Mouse (Mus musculus): ENCODE results near the gene Iqcb1. TPM values are rescaled to one million over a fixed set of nuclear protein-coding genes. Genes with fewer than 3 reads are reported as not detected.

The Iqcb1 gene
- polyA plus RNA-seq, 1 experiment from 2014 or later, result 7.4 TPM

DNA sequence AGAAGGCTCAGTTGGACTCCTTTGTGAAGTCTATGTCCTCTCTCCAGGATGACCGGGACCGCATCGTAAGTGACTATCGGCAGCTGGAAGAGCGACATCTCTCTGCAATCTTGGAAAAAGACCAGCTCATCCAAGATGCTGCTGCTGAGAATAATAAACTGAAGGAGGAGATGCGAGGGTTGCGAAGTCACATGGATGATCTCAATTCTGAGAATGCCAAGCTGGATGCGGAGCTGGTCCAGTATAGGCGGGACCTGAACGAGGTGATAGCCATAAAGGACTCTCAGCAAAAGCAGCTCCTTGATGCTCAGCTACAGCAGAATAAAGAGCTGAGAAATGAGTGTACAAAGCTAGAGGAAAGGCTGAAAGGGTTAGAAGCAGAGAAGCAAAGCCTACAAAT lies 90.3 kb downstream of the Iqcb1 start:
- Histone ChIP-seq H3K4me1 (ENCODE audit: control insufficient read depth, low read depth, low read length) (no peaks in the 10 kb centered on the region), H3K9me3 (replicated peaks; ENCODE audit: control insufficient read depth, low read length) (no peaks in the 10 kb centered on the region), H3K36me3 (ENCODE audit: control insufficient read depth, insufficient read depth) (no peaks in the 10 kb centered on the region; the same call in 1 of the 2 replicates), H3K4me2 (ENCODE audit: low read depth, low read length) (no peak overlapping the region), H3K27me3 (ENCODE audit: control insufficient read depth, insufficient read depth, low read depth, low read length) (no peaks in the 10 kb centered on the region), H3K4me3 (ENCODE audit: low read depth, low read length) (no peak overlapping the region), H3K27ac (ENCODE audit: low read length) (no peak overlapping the region), H3K9ac (ENCODE audit: low read depth, low read length) (no peak overlapping the region)
- ATAC-seq (ENCODE audit: low read depth), result no peak
- 94% methylated on average over 10 of the region's 10 CpGs for WGBS (ENCODE audit: insufficient replicate concordance)

DNA sequence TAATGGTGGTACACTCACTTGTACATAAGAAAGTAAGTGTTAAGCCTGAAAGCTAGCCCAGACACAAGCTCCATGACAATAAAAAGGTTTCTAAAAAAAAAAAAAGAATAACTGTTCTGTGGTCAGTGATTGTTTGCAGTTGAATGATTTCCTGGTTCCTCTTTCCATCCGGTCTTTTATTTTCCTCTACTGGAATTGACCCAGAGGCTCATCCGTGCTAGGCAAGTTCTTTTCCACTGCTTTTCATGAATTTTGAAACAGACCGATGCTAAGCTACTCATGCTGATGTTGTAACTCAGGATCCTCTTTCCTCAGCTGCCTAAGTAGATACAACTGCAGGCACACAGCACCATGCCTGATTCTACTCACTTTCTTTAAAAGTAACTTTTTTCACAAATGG lies 92.2 kb downstream of the Iqcb1 start:
- WGBS (ENCODE audit: insufficient replicate concordance), result 63% methylated on average over 3 of the region's 3 CpGs
- no peak overlapping the region for H3K4me2 ChIP-seq (ENCODE audit: low read depth, low read length)
- no peaks in the 10 kb centered on the region for H3K4me1 ChIP-seq (ENCODE audit: control insufficient read depth, low read depth, low read length)
- no peak overlapping the region for H3K9ac ChIP-seq (ENCODE audit: low read depth, low read length)
- no peaks in the 10 kb centered on the region for H3K27me3 ChIP-seq (ENCODE audit: control insufficient read depth, insufficient read depth, low read depth, low read length)
- no peaks in the 10 kb centered on the region for H3K9me3 ChIP-seq (replicated peaks; ENCODE audit: control insufficient read depth, low read length)
- no peak overlapping the region for H3K27ac ChIP-seq (ENCODE audit: low read length)
- no peak for ATAC-seq (ENCODE audit: low read depth)
- H3K36me3 ChIP-seq (ENCODE audit: control insufficient read depth, insufficient read depth), result no peaks in the 10 kb centered on the region; the same call in 1 of the 2 replicates
- no peak overlapping the region for H3K4me3 ChIP-seq (ENCODE audit: low read depth, low read length)

- Histone ChIP-seq H3K27me3 (ENCODE audit: control insufficient read depth, insufficient read depth, low read depth, low read length) (no peaks in the 10 kb centered on the region), H3K4me1 (ENCODE audit: control insufficient read depth, low read depth, low read length) (no peaks in the 10 kb centered on the region), H3K27ac (ENCODE audit: low read length) (no peak overlapping the region), H3K36me3 (ENCODE audit: control insufficient read depth, insufficient read depth) (no peaks in the 10 kb centered on the region; the same call in 1 of the 2 replicates), H3K4me3 (ENCODE audit: low read depth, low read length) (no peak overlapping the region), H3K4me2 (ENCODE audit: low read depth, low read length) (no peak overlapping the region), H3K9me3 (replicated peaks; ENCODE audit: control insufficient read depth, low read length) (no peaks in the 10 kb centered on the region), H3K9ac (ENCODE audit: low read depth, low read length) (no peak overlapping the region)
- ATAC-seq (ENCODE audit: low read depth), result no peak
- WGBS (ENCODE audit: insufficient replicate concordance), result 78% methylated on average over 8 of the region's 8 CpGs
These were observed 93.0 kb downstream of the Iqcb1 start for GRCm38 (mm10) chr16:36921067-36921613.

GRCm38 (mm10) chr16:36921980-36922379 lies 93.8 kb downstream of the Iqcb1 start:
- no peak overlapping the region for H3K4me3 ChIP-seq (ENCODE audit: low read depth, low read length)
- ATAC-seq (ENCODE audit: low read depth), result no peak
- no peak overlapping the region for H3K9ac ChIP-seq (ENCODE audit: low read depth, low read length)
- 69% methylated on average over 6 of the region's 6 CpGs for WGBS (ENCODE audit: insufficient replicate concordance)
- H3K4me1 ChIP-seq (ENCODE audit: control insufficient read depth, low read depth, low read length), result no peaks in the 10 kb centered on the region
- H3K27ac ChIP-seq (ENCODE audit: low read length), result no peak overlapping the region
- H3K4me2 ChIP-seq (ENCODE audit: low read depth, low read length), result no peak overlapping the region
- H3K27me3 ChIP-seq (ENCODE audit: control insufficient read depth, insufficient read depth, low read depth, low read length), result no peaks in the 10 kb centered on the region
- H3K36me3 ChIP-seq (ENCODE audit: control insufficient read depth, insufficient read depth), result peaks cover 4% of the 10 kb centered on the region; the same call in 1 of the 2 replicates
- H3K9me3 ChIP-seq (replicated peaks; ENCODE audit: control insufficient read depth, low read length), result no peaks in the 10 kb centered on the region

Small RNA genes within 50 kb of the gene (microRNA-seq; reads per million reads assigned to microRNA genes)
- not detected for gene Gm22617

Other genes starting within 250 kb of the Iqcb1 start
- 8.2 and 9.3 TPM in 2 replicates for gene Cd86, start 162.3 kb upstream of the Iqcb1 start, polyA plus RNA-seq (2015; fragmentation: Nextera tagmentation; extraction: Ambion mirVana)
- 0.04 and 0.14 TPM in 2 replicates for gene Ildr1, start 134.4 kb upstream of the Iqcb1 start, polyA plus RNA-seq (2015; fragmentation: Nextera tagmentation; extraction: Ambion mirVana)
- 1.8 and 2.7 TPM in 2 replicates for gene Slc15a2, start 43.4 kb upstream of the Iqcb1 start, polyA plus RNA-seq (2015; fragmentation: Nextera tagmentation; extraction: Ambion mirVana)
- gene Eaf2, start 46.6 kb downstream of the Iqcb1 start, polyA plus RNA-seq (2015; fragmentation: Nextera tagmentation; extraction: Ambion mirVana), result 0.20 and 0.28 TPM in 2 replicates
- gene Golgb1, start 46.8 kb downstream of the Iqcb1 start, polyA plus RNA-seq (2015; fragmentation: Nextera tagmentation; extraction: Ambion mirVana), result 24.2 and 24.8 TPM in 2 replicates
- 13.8 TPM in 2 replicates for gene Hcls1, start 106.6 kb downstream of the Iqcb1 start, polyA plus RNA-seq (2015; fragmentation: Nextera tagmentation; extraction: Ambion mirVana)
- 0.06 and 0.08 TPM in 2 replicates for gene Fbxo40, start 162.1 kb downstream of the Iqcb1 start, polyA plus RNA-seq (2015; fragmentation: Nextera tagmentation; extraction: Ambion mirVana)
- 7.6 and 7.9 TPM in 2 replicates for gene Polq, start 183.4 kb downstream of the Iqcb1 start, polyA plus RNA-seq (2015; fragmentation: Nextera tagmentation; extraction: Ambion mirVana)